Mouse (Mus musculus) heart, postnatal 36 days (tissue): ENCODE results near the gene Fam89a. TPM values are rescaled to one million over a fixed set of nuclear protein-coding genes. Genes with fewer than 3 reads are reported as not detected.
A peak's percentile ranks its signal among the peaks of the same experiment; 100 is the strongest.

ENCODE experiments used
- DNase-seq, 2 experiments: peaks; one replicate each; pipeline ENCODE4 v3.0.0; 2021 to 2022
- intact Hi-C: fragments of 180-260 bp; cut with DNase I; formaldehyde crosslinking; loops from one replicate; pipeline ENCODE4 v1.15.1; 2025
- total RNA-seq, 2 experiments: library from RNA; stranded (reverse); gene quantifications; 2 replicates each; pipeline ENCODE4 v1.2.3; 2021

Gene Fam89a
- total RNA-seq: 1 to 10 TPM in 1 of 2 experiments, under 1 TPM in 1; 0.75 to 1.6 TPM

DNA sequence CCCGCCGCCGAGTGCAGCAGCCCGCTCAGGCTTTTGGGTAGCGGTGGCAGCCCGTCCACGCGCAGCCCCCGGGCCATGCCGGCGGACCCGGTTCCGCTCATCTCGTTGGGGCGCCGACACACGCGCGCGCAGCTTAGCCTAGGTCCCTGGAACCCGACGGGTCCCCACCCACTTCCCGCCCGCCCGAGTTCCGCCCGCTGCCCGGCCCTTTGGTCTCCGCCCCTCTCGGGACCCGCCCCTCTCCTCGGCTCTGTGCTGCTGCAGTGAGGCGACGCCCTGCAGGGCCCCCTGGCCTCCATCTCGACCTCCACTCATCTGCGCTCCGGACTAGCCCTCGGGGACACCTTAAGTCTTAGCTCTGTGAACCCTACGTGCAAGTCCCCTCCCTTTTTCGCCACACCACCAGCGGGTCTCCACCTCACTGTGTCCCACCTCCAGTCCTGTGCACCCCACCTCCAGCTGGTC is at the start of gene Fam89a:
Gene Fam89a, minus strand, starts transcription at position 124 of the 465 bp plus-strand sequence.
- peak; percentile 47 to 54 for DNase-seq
- intact Hi-C loops: no loop called here

DNA sequence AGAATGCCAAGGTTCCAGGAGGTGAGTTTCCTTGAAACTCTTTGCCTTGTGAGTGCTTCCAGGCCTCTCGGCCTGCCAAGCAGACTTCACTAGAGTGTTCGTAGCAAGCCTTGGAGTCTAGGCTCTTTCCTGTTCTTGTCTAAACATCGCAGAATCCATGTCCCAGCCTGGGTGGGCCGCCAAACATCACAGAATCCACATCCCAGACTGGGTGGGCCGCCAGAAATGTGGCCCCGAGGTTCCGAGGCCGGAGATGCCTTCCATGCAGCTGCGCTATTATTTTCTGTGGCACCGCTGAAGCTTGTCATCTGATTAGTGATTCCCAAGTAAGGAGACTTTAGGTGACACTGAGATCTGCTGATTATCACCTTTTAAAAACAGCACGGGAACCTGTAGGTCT is 48.9 kb upstream of the Fam89a start:
- intact Hi-C loops: no loop called here
- no peak for DNase-seq

DNA sequence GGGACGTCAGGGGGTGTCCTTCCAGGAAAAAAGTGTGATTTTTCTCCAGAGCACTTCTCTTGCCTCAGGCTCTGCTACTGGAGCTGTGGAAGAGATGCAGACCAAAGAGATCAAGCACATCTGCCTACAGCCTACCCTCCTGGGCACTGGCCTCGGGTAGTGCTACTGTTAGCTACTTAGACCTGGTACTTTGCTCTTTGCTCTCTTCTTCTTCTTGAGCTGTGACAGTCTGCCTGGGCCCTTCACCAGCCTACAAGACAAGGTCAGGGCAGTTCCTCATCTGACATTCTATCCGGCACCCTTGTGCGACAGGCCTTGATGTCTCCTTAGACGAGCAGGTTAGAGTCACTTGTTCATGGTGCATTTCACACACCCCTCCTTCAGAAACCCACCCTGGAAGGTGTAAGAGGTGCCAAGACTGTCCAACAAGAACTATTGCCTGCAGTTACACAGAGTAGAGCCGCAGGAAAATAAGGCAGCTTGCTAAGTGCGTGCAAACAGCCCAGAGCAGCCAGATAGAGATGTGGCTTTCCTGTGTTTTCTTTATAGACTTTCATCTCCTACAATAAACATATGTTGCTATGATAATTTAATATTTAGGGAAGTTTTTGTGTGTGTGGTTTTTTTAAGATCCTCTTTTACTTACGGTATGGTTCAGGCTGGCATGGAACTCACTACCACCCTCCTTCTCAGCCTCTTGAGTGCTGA is 44.3 kb upstream of the Fam89a start:
- intact Hi-C loops: no loop called here
- DNase-seq: no peak

DNA sequence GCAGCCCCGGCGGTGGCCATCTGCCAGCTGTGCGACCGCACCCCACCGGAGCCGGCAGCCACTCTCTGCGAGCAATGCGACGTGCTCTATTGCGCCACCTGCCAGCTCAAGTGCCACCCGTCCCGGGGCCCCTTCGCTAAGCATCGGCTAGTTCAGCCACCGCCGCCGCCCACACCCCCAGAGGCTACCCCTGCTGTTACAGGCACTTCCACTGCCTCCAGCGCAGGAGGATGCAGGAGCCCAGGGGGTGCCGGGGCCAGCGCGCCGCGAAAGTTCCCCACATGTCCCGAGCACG is 42.8 kb upstream of the Fam89a start:
- intact Hi-C loops: no loop called here
- DNase-seq: peak in 1 of 2 experiments; percentile 22

DNA sequence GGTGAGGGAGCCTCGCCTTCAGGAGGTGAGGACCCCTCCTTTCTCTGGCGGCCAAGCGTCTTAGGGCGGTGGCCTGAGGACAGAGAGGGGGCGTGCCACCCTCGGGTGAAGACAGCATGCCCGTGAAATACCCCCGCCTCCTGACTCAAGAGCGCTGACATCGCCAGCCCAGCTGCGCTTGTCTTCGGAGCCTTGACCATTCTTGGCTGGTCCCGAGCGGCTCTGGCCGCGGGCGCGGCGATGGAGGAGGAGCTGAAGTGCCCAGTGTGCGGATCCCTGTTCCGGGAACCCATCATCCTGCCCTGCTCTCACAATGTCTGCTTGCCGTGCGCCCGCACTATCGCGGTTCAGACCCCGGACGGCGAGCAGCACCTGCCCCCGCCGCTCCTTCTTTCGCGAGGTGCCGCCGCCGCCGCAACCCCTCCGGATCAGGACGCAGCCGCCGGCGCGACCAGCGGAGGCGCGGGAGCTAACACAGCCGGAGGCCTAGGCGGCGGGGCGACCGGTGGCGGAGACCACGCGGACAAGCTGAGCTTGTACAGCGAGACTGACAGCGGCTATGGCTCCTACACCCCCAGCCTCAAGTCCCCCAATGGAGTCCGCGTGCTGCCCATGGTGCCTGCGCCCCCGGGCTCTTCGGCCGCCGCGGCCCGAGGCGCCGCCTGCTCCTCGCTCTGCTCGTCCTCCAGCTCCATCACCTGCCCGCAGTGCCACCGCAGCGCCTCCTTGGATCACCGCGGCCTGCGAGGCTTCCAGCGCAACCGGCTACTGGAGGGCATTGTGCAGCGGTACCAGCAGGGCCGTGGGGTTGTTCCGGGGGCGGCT is 42.2 kb upstream of the Fam89a start:
- DNase-seq: peak in 1 of 2 experiments; percentile 6
- intact Hi-C loops: no loop called here

DNA sequence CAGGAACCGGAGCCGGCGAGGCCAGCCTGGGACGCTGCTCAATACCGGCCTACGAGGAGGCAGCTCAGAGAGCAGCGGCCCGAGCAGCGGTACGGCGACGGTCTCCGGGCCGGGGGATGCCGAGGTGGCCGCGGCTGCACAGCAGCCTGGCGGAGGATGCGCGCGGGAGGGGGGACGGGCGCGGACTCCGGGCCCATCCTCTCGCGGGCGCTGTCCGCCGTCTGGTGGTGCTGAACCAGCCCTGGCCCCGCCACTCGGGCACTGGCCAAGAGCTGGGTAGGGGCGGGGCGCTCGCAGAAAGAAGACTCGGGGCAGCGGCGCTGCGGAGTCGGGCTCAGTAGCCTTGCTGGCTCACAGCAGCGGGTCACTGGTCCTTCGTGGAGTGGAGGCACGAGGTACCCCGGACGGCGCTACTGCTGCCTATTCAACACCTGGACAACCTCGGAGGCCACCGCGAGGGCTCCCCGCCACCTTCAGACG is 41.6 kb upstream of the Fam89a start:
- intact Hi-C loops: no loop called here

DNA sequence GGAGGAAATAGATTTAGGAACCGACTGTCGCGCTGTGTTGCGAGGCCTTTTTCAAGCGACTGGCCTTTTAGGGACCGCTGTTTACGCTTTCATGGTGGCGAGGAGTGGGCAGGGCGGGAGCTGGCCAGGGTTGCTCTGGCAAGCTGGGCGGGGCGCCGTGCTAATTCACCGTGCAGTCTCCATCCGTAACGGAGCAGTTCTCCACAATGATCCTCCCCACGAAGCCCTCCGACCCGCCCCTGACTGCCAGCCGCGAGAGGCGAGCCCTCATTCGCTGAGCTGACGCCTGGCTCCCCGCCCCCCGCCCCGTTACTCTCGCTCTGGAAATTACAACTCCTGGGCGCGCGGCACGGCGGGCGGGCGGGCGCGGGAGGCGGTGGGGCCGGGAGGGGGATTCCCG is 41.1 kb upstream of the Fam89a start, which contains the start of gene Trim67:
Gene Trim67, plus strand, starts transcription at position 385 of the 400 bp plus-strand sequence.
- intact Hi-C loops: no loop called here
- peak in 1 of 2 experiments; percentile 7 for DNase-seq

More for the DNA sequence above, 41.6 kb upstream of the Fam89a start:
- peak; percentile 89 to 92 for DNase-seq

DNA sequence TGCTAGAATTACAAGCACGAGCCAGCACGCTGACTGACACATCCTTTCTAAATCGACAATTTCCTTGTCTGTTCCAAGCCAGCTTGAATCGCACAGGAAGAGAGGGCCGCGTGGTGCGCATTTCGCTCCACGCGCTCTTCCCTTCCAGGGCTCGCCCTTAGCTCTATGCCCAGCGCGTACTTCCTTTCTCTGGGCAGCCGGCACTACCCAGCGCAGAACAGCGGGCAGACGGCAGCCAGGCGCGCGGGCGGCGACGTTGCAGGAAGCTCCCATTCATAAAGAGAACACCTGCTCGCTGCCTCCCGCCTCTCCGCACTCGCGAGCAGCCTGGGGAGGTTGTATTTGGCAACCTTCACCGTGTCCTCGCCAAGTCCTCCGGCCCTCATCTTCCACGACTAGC is 40.6 kb upstream of the Fam89a start:
- intact Hi-C loops: no loop called here
- DNase-seq: no peak

DNA sequence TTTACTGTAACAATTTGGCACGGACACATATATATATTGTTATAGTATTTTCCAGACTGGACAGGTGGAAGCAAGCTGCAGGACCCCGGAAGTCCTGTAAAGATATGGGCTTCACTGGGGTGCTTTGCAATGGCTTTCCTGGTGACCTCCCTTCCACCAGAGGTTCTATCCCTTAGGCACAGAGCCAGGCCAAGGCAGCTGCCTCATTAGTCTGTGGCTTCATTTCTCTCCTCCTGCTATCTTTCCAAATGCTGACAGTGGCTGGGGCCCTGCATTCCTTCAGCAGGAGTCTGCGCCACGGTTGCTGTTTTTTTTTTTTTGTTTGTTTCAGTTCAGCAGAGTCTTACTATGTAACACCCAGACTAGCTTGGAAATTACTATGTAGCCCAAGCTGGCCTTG is 40.1 kb upstream of the Fam89a start:
- no peak for DNase-seq
- intact Hi-C loops: no loop called here

DNA sequence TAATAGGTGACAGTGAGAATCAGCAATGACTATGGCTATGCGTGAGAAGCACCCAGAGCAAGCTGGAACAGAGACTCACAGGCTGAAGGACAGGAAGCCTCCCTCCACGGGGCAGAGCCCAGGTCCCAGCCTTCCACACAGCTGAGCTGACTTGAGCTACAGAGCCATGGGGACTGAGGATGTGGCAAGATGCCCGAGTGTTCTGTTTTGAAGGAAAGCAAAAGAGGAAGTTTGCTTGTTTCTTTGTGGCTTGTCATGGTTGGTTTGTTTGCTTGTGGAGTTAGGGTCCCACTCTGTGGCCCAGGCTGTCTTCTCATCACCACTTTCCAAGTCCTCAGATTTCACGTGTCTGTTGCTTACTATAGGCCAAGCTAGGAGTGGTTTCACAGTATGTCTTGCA is 39.0 kb upstream of the Fam89a start:
- no peak for DNase-seq
- intact Hi-C loops: no loop called here

DNA sequence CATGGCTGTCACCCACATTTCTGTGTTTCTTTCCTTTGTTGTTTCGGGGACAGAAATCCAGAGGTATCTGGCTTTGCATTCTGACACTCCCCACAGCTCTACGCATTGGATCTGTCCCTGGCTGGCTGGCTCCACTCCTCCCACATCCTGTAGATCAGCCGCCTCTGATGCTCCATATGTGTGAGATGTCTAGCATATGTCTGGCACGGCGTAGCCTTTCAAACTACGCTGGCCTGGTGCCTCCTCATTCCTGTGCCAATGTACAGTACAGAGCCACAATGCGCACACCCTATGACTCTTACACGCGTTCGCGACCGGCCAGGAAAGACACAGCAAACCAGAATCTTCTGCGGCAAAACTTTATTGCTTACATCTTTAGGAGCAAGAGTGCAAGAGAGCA is 33.0 kb upstream of the Fam89a start:
- intact Hi-C loops: no loop called here
- no peak for DNase-seq

DNA sequence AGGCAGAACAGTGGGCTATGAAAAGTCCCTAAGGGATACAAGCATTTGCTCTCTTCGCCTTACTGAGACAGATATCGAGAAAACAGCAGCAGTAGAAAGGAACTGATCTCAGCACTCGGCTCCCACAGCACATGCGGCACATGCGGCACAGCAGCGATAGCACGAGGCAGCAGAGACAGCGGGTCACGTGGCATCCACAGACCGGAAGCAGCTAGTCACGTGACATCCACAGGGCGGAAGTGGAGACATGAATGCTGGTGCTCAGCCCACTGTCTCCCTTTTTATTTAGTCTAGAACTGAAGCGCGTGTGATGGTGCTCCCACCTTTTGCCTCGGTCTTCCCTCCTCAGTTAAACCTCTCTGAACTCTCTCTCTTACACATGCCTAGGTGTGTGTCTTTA is 31.6 kb upstream of the Fam89a start:
- DNase-seq: no peak
- intact Hi-C loops: no loop called here

DNA sequence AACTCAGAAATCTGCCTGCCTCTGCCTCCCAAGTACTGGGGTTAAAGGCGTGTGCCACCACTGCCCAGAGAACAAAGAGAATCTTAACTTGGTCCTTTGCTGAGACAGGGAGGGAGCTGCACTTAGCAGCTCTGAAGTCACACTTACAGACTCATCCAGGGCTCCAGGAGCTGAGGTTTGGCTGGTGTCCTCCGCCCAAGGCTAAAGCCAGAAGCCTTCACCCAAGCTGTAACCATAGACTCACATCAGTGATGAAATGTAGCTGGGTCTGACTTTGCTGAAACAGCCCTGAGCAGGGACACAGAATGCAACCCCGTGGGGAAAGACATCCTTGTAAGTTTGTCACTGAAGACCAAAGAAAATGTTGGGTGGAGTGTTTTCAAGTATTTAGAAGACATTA is 30.8 kb upstream of the Fam89a start:
- intact Hi-C loops: no loop called here
- no peak for DNase-seq

DNA sequence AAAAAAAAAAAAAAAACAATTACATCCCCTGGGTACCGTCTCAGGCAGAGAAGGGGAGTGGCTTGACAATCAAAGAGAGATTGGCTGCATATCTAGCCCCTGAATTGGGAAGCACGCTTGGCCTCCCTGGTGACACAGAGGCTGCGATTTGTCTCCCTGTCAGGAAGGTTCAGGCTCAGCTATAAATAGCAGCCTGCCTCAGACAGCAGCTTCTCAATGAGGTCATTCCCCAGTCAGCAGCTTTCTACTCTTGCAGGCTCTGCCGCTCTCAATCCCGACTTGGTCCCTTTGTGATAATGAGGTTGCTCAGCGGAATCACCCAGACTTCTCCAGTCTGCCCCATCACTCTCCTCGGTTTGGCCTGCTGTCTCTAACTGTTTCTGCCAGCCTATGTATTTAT is 28.6 kb upstream of the Fam89a start:
- DNase-seq: peak in 1 of 2 experiments; percentile 23
- intact Hi-C loops: no loop called here

DNA sequence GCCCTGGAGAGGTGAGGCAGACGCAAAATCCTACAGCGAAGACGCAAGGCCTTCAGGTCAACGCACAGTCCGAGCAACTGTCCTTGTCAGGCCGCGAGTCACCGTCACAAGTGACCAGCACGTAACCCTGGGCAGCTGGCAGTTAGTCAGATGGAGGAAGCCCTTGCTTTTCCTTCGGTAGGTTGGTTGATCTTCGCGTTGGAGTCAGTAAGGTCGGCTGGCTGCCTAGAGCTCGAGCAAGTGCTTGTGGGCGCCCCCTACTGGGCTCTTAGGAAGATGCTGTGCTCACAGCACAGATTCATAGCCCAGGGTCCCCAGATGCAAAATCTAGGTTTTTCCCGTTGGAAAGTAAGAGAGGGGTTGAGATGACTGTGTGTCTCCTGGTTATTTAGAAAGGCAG is 24.1 kb upstream of the Fam89a start:
- peak; percentile 56 to 73 for DNase-seq
- intact Hi-C loops: loop anchor here (1.0 kb wide), 1 partner anchor 158 kb away; no protein-coding TSS in a partner anchor

DNA sequence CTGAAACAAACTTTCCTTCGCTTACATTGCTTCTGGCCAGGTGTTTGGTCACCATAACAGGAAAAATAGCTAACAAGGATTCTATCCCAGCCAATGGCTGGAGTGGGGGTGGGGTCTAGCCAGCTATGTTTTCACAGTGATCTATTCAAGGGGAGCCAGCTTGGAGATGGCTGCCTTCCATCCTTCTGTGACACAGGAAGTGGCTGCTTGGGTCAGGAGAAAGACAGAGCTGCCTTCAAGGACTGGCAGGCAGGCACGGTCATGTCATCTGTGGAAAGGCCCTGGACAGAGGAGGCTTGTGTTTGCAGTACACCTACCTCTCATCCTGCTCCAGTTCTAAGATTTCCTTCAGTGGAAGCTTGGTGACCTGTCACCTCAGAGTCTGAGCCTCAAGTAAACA is 20.8 kb upstream of the Fam89a start:
- no peak for DNase-seq
- intact Hi-C loops: loop anchor here (2.0 kb wide), 1 partner anchor 30 kb away; no protein-coding TSS in a partner anchor

DNA sequence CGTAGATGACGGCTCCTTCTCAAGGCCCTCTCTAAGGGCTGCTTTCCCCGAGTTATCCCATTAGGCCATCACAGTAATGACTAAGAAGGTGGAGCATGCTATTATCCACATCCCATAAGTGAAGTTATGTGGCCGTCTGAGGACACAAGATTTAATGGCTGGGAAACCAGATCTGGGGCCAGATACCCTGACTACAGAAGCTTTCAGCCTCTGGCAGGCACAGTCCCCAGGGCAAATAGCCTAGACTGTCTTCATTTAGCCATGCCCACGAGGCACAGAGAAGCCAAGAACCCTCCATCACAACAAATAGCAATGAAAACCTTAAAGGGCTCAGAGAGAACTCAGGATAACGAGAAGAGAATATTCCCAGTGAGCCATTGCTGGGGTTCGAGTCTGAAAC is 11.4 kb upstream of the Fam89a start:
- intact Hi-C loops: no loop called here
- DNase-seq: no peak

DNA sequence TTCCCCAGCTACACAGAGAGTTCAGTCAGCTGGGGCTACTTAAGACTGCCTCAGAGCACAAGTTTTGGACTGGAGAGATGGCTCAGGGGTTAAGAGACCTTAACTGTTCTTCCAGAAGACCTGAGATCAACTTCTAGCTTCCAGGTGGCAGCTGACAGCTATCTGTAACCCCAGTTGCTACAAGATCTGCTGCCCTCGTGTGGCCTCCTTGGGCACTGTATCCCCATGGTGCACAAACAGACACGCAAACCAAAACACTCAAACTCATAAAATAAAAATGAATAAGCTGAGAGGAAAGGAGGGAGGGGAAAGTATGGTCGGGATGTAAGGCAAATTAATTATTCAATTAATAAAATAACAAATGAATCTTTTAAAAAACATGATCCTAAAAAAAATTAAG is 6.9 kb upstream of the Fam89a start:
- DNase-seq: peak in 1 of 2 experiments; percentile 12
- intact Hi-C loops: no loop called here

DNA sequence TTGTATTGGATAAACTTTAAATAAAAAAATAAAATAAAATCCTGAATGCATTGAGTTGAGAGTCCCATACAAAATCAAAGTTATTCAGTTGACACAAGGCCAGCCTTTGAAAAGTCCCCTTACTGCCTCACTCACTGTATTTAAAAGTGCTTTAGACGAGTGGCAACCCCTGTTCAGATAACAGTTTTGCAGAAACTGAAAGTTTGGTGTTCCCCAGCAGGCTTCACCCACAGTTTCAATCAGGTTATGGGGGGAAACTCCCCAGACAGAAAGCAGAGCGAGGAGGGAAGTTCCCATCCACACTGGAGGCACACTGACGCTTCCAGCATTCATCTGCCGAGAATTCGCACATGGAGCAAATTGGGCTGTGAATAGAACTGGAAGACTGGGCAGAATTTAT is 5.0 kb upstream of the Fam89a start:
- intact Hi-C loops: no loop called here

DNA sequence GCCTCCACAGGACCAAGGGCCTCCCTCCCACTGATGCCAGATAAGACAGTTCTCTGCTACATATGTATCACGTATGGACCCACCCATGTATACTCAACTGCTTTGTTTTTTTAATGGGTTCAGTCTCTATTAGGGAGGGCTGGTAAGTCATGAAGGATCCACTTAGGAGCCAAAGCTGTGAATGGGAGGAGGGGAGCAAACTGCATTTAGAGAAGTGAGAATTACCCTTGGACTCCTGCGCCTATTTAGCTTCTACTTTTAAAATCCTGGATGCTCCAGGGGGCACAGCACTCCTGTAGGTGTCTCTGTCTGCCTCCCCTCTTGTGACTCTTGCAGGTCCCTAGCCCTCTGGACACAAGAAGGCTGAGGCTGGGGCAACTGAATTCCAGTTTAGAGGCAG is 4.5 kb upstream of the Fam89a start:
- intact Hi-C loops: no loop called here
- DNase-seq: no peak

More for the DNA sequence above, 5.0 kb upstream of the Fam89a start:
- DNase-seq: no peak

DNA sequence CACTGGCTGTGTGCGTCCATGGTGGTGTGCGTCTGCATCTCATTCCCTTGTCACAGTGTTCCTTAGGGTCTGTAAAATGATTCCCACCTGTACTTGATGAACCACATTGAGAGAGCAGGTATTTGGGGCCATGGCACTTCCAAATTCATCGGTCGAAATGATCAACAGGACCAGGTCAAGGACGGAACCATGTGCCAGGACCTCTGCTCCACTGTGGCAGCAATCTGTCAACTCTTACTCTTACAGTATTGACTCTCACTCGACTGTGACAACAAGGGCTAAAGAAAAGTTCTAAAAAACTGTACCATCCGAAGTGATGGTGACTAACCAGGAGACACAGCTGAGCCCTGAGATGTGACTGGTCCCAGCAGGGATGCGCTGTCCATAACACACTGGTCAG is 3.8 kb upstream of the Fam89a start:
- DNase-seq: no peak
- intact Hi-C loops: no loop called here

DNA sequence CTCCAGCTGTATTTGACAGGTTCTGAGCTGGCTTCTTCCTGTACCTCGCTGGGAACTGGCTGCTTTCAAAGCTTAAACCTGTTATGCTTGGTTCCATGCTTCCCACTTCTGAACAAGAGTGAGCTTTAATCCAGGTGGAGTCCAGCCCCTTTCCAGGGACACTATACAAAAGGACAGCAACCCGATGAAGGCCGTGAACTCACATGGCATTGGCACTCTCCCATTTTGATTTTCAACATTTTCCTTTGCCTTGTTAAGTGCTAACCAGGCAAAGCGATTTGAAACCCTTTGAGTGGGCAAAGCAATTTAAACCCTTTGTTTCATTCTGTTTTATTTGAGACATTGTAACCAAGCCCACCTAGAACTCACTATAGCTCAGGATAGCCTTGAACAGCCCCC is 3.2 kb upstream of the Fam89a start:
- intact Hi-C loops: no loop called here
- no peak for DNase-seq
